ENCODE assay signal across 25 mouse cellular contexts in the genomic region with DNA sequence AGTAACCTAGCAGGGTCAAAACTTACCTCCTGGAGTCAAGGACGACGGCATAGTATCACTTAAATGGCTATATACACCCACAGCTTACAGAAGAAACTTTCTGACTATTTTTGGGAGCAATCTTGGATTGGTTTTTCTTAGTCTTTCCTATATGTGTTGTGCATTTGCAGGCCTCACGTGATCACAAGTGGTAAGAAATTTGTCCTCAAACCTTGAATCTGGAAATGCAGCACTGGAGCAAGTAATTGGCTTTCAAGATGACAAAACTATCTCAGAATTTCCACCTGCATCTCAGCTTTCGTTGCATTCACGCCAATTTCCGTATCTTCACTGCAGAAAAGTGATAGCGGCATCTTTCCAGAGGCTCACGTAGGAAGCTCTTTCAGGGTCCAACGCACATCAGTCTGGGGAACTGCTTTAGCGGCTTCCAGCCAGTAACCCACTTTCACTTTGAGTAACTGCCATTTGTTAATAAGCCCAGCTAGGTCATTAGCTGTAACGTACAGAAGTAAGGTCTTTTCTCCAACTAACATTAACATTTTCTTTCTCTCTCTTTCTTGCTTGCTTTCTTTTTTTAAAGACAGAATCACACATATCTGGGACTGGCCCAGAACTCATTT. TPM values are rescaled to one million over a fixed set of nuclear protein-coding genes. Genes with fewer than 3 reads are reported as not detected.
DNase-seq lines count a peak whose midpoint lies in the region; ATAC-seq and TF ChIP-seq lines count a peak whose summit lies in the region.
"Had no signal": no experiment of that assay in that cellular context is flagged by ENCODE, and none has a peak within 500 bp of the region (broad histone marks: within the 10 kb centered on the region; RNA-seq: fewer than 3 reads in every experiment).

No protein-coding gene starts in this region.

- H3K4me1 ChIP-seq in bone marrow, adult 2 months (ENCODE audit: control insufficient read depth, insufficient read depth, low read length), result no peaks in the 10 kb centered on the region
- H3K4me1 ChIP-seq in kidney, embryonic 15.5 days, result no peaks in the 10 kb centered on the region
- H3K4me1 ChIP-seq: heart, embryonic 12.5 days; intestine, embryonic 15.5 days had no signal

- no peaks in the 10 kb centered on the region for H3K79me2 ChIP-seq in macrophage (ENCODE audit: inconsistent target)

- peak overlapping the region; percentile 75; the same call in 1 of the 2 replicates for H3K27ac ChIP-seq in bone marrow, adult 2 months (ENCODE audit: control insufficient read depth, insufficient read depth, low read depth, low read length, poor library complexity)
- peak overlapping the region; percentile 51 for H3K27ac ChIP-seq in macrophage
- no peak overlapping the region for H3K27ac ChIP-seq in kidney, embryonic 15.5 days
- H3K27ac ChIP-seq: hindbrain, embryonic 10.5 days; intestine, embryonic 15.5 days; layer of hippocampus, adult 2 months had no signal

- peak; percentile 30 for DNase-seq in retina, postnatal 1 day
- DNase-seq in retina, embryonic 14.5 days (ENCODE audit: low spot score), result no peak
- no peak for DNase-seq in left cerebral cortex, adult 18-20 months (ENCODE audit: low spot score in 2 of 2)
- DNase-seq in cerebellum, postnatal 36 days, result no peak
- DNase-seq: adrenal gland, postnatal 36 days; cerebellum, adult 11-12 months; cerebellum, postnatal 14 days; gastrocnemius, postnatal 10 days; heart, adult 18-20 months; heart, postnatal 10 days; kidney, adult 9 months; kidney, postnatal 25 days; lung, postnatal 4 days; right cerebral cortex, postnatal 25 days; spleen, adult 18-20 months; thymus, postnatal 25 days had no signal

- H3K4me3 ChIP-seq in bone marrow, adult 2 months (replicated peaks; ENCODE audit: control insufficient read depth, low read depth, low read length), result no peak overlapping the region
- no peak overlapping the region for H3K4me3 ChIP-seq in macrophage (ENCODE audit: inconsistent target)
- H3K4me3 ChIP-seq in kidney, embryonic 15.5 days (replicated peaks), result no peak overlapping the region
- H3K4me3 ChIP-seq: heart, embryonic 12.5 days; hindbrain, embryonic 10.5 days; intestine, embryonic 15.5 days; layer of hippocampus, adult 2 months had no signal

- no peak for TF ChIP-seq POLR2A in bone marrow, adult 2 months (IDR thresholded peaks at IDR 0.05; ENCODE audit: borderline replicate concordance, control insufficient read depth, low read depth, low read length)

- no peak overlapping the region for H3K9ac ChIP-seq in kidney, embryonic 15.5 days
- H3K9ac ChIP-seq: heart, embryonic 12.5 days; intestine, embryonic 15.5 days had no signal

- WGBS in bone marrow, adult 2 months, result 48% methylated on average over 11 of the region's 11 CpGs
- 66% methylated on average over 10 of the region's 11 CpGs for WGBS in macrophage (ENCODE audit: missing documents)
- WGBS in kidney, embryonic 15.5 days, result 55% methylated on average over 11 of the region's 11 CpGs

- peaks cover 14% of the 10 kb centered on the region for H3K27me3 ChIP-seq in kidney, embryonic 15.5 days
- H3K27me3 ChIP-seq: heart, embryonic 12.5 days; intestine, embryonic 15.5 days had no signal

- no peak for ATAC-seq in kidney, embryonic 15.5 days (replicated peaks; ENCODE audit: low FRiP score)
- ATAC-seq: forebrain, embryonic 14.5 days; intestine, embryonic 15.5 days had no signal

- no peaks in the 10 kb centered on the region for H3K9me3 ChIP-seq in kidney, embryonic 15.5 days (replicated peaks)
- H3K9me3 ChIP-seq: heart, embryonic 12.5 days; hindbrain, embryonic 10.5 days; intestine, embryonic 15.5 days had no signal

- no peak overlapping the region for H3K4me2 ChIP-seq in kidney, embryonic 15.5 days
- H3K4me2 ChIP-seq: heart, embryonic 12.5 days; intestine, embryonic 15.5 days; midbrain, embryonic 11.5 days had no signal

- no peaks in the 10 kb centered on the region for H3K36me3 ChIP-seq in macrophage (ENCODE audit: inconsistent target)
- no peaks in the 10 kb centered on the region for H3K36me3 ChIP-seq in kidney, embryonic 15.5 days
- H3K36me3 ChIP-seq: heart, embryonic 12.5 days; hindbrain, embryonic 10.5 days; intestine, embryonic 15.5 days had no signal

- TF ChIP-seq CTCF in bone marrow, adult 2 months (IDR thresholded peaks at IDR 0.05; ENCODE audit: control insufficient read depth, insufficient read depth, low read length), result no peak

RNA-seq across cellular contexts. Expression of a gene that starts 40.0 kb away (rescaled TPM):
- 6.6 and 24.8 TPM in 2 replicates for polyA plus RNA-seq in bone marrow, adult 2 months (2011; ENCODE audit: insufficient read depth, insufficient read length, low replicate concordance, missing spikeins)
- total RNA-seq in macrophage (2018; cell fraction: chromatin; rRNA removed), result 10 to 100 TPM in 24 of 26 experiments, 1 to 10 TPM in 2; 6.1 to 95.8 (median 47.0) TPM
- 100 to 1,000 TPM in 3 of 26 experiments, 10 to 100 TPM in 23; 37.6 to 108 (median 75.5) TPM for total RNA-seq in macrophage (2018; cell fraction: cytosol; rRNA removed)
- 100 to 1,000 TPM in 7 of 26 experiments, 10 to 100 TPM in 19; 20.0 to 191 (median 67.2) TPM for total RNA-seq in macrophage (2018; cell fraction: nucleus; rRNA removed)
- 95.1 to 153 TPM (median 101 TPM) in 3 replicates for polyA plus RNA-seq in macrophage (2018)
- 10 to 100 TPM; 35.5 to 38.8 TPM for total RNA-seq in left cerebral cortex, adult 18-20 months (2021)
- 21.8 and 22.5 TPM in 2 replicates for polyA plus RNA-seq in kidney, embryonic 15.5 days (2015; fragmentation: Nextera tagmentation; extraction: Ambion mirVana)
